Mouse (Mus musculus) embryonic facial prominence, embryonic 15.5 days (tissue): ENCODE results near the gene Mrpl43. TPM values are rescaled to one million over a fixed set of nuclear protein-coding genes. Genes with fewer than 3 reads are reported as not detected.
A peak's percentile ranks its signal among the peaks of the same experiment; 100 is the strongest.
"Not testable (repeated sequence)": the region's sequence is repeated elsewhere in the genome, so short reads cannot be mapped to it uniquely, and the experiment has no call there.

Experiments
- ATAC-seq: fragments of 200-750 bp; cut with Nextera tagmentation; 2 replicates; pipeline ENCODE4 v1.8.0; 2017; ENCODE audit warnings: low read depth, moderate TSS enrichment; ENCODE audit not compliant: insufficient number of reproducible peaks, low FRiP score, low TSS enrichment
- H3K27ac ChIP-seq: fragments of 300-500 bp; sonication (generic); replicated peaks from 2 replicates; pipeline ENCODE4 v1.5.1; 2015; ENCODE audit warnings: mild to moderate bottlenecking, inconsistent platforms
- H3K27me3 ChIP-seq: fragments of 300-500 bp; sonication (generic); 2 replicates; pipeline ENCODE4 v1.6.1; 2015; ENCODE audit warnings: inconsistent platforms
- H3K36me3 ChIP-seq: fragments of 300-500 bp; sonication (generic); 2 replicates; pipeline ENCODE4 v1.6.1; 2015; ENCODE audit warnings: mild to moderate bottlenecking, inconsistent platforms
- H3K4me1 ChIP-seq: fragments of 300-500 bp; sonication (generic); 2 replicates; pipeline ENCODE4 v1.6.1; 2015; ENCODE audit warnings: inconsistent platforms
- H3K4me2 ChIP-seq: fragments of 300-500 bp; sonication (generic); replicated peaks from 2 replicates; pipeline ENCODE4 v1.6.1; 2015; ENCODE audit warnings: mild to moderate bottlenecking, inconsistent platforms
- H3K4me3 ChIP-seq: fragments of 300-500 bp; sonication (generic); replicated peaks from 2 replicates; pipeline ENCODE4 v1.5.1; 2015; ENCODE audit warnings: mild to moderate bottlenecking, inconsistent platforms
- H3K9ac ChIP-seq: fragments of 300-500 bp; sonication (generic); 2 replicates; pipeline ENCODE4 v1.6.1; 2015; ENCODE audit warnings: inconsistent platforms
- H3K9me3 ChIP-seq: fragments of 300-500 bp; sonication (generic); replicated peaks from 2 replicates; pipeline ENCODE4 v1.6.1; 2016; ENCODE audit warnings: inconsistent platforms
- WGBS: fragments of 180-500 bp; shearing (Covaris S2); methylation state at CpG from one replicate; pipeline ENCODE4 v1.1.7; 2015; 5-methylcytosine and 5-hydroxymethylcytosine counted together
- polyA plus RNA-seq: library from polyadenylated mRNA; unstranded; fragments of >200 nt; fragmentation: Nextera tagmentation; extraction: Ambion mirVana; gene quantifications from 2 replicates; pipeline ENCODE4 v1.2.1, GENCODE M21; 2015

Gene Mrpl43
- polyA plus RNA-seq, 1 experiment from 2014 or later: 73.1 TPM

- Histone ChIP-seq H3K27me3 (peaks cover 19% of the 10 kb centered on the region), H3K36me3 (no peaks in the 10 kb centered on the region), H3K9me3 (no peaks in the 10 kb centered on the region), H3K4me3 (no peak overlapping the region), H3K9ac (no peak overlapping the region), H3K4me2 (no peak overlapping the region), H3K4me1 (peaks cover 31% of the 10 kb centered on the region), H3K27ac (no peak overlapping the region)
- 32% methylated on average over 15 of the region's 15 CpGs for WGBS
- no peak for ATAC-seq
Measured at GRCm38 (mm10) chr19:45045236-45045635, 39.0 kb upstream of the Mrpl43 start.

GRCm38 (mm10) chr19:45044389-45044927 lies 38.2 kb upstream of the Mrpl43 start:
- H3K4me1 ChIP-seq: peaks cover 29% of the 10 kb centered on the region

GRCm38 (mm10) chr19:45040214-45040613 lies 34.0 kb upstream of the Mrpl43 start:
- WGBS: 47% methylated on average over 13 of the region's 13 CpGs

More at GRCm38 (mm10) chr19:45044389-45044927, 38.2 kb upstream of the Mrpl43 start:
- no peaks in the 10 kb centered on the region for H3K36me3 ChIP-seq
- no peaks in the 10 kb centered on the region for H3K9me3 ChIP-seq
- H3K27me3 ChIP-seq: peaks cover 24% of the 10 kb centered on the region
- no peak overlapping the region for H3K4me2 ChIP-seq
- H3K27ac ChIP-seq: no peak overlapping the region
- WGBS: 62% methylated on average over 11 of the region's 11 CpGs
- H3K4me3 ChIP-seq: no peak overlapping the region
- H3K9ac ChIP-seq: no peak overlapping the region
- no peak for ATAC-seq

GRCm38 (mm10) chr19:45038198-45038597 lies 32.0 kb upstream of the Mrpl43 start:
- H3K4me3 ChIP-seq, H3K9ac ChIP-seq, ATAC-seq, H3K36me3 ChIP-seq, H3K27me3 ChIP-seq, H3K9me3 ChIP-seq, H3K27ac ChIP-seq, H3K4me1 ChIP-seq, H3K4me2 ChIP-seq: not testable (repeated sequence)
- WGBS: 90% methylated on average over 7 of the region's 7 CpGs

More at GRCm38 (mm10) chr19:45040214-45040613, 34.0 kb upstream of the Mrpl43 start:
- no peaks in the 10 kb centered on the region for H3K9me3 ChIP-seq
- H3K4me3 ChIP-seq: no peak overlapping the region
- H3K4me2 ChIP-seq: no peak overlapping the region
- H3K9ac ChIP-seq: no peak overlapping the region
- no peaks in the 10 kb centered on the region for H3K4me1 ChIP-seq
- no peaks in the 10 kb centered on the region for H3K36me3 ChIP-seq
- ATAC-seq: no peak
- no peak overlapping the region for H3K27ac ChIP-seq
- H3K27me3 ChIP-seq: peaks cover 19% of the 10 kb centered on the region

- H3K27me3 ChIP-seq: 0 out of 2 replicates have a peak, but pooled peaks cover 8% of the 10 kb centered on the region
- H3K9me3 ChIP-seq: no peaks in the 10 kb centered on the region
- ATAC-seq: no peak
- 35% methylated on average over 16 of the region's 16 CpGs for WGBS
- no peak overlapping the region for H3K4me3 ChIP-seq
- no peak overlapping the region for H3K9ac ChIP-seq
- no peak overlapping the region for H3K27ac ChIP-seq
- H3K4me2 ChIP-seq: no peak overlapping the region
- H3K4me1 ChIP-seq: peaks cover 10% of the 10 kb centered on the region
- H3K36me3 ChIP-seq: no peaks in the 10 kb centered on the region
Measured at GRCm38 (mm10) chr19:45036867-45037266, 30.6 kb upstream of the Mrpl43 start.

GRCm38 (mm10) chr19:45032570-45033332 lies 26.5 kb upstream of the Mrpl43 start:
- H3K27ac ChIP-seq: no peak overlapping the region
- H3K4me2 ChIP-seq: no peak overlapping the region
- H3K4me3 ChIP-seq: no peak overlapping the region
- ATAC-seq: no peak
- H3K9me3 ChIP-seq: no peaks in the 10 kb centered on the region
- no peaks in the 10 kb centered on the region for H3K27me3 ChIP-seq
- H3K36me3 ChIP-seq: peaks cover 6% of the 10 kb centered on the region
- peak overlapping the region; percentile 23; the same call in 1 of the 2 replicates for H3K9ac ChIP-seq
- WGBS: 47% methylated on average over 17 of the region's 17 CpGs
- peaks cover 29% of the 10 kb centered on the region for H3K4me1 ChIP-seq

- Histone ChIP-seq H3K27ac (peak overlapping the region; percentile 34; the same call in 1 of the 2 replicates), H3K4me2 (no peak overlapping the region), H3K9me3 (no peaks in the 10 kb centered on the region), H3K4me3 (no peak overlapping the region), H3K27me3 (no peaks in the 10 kb centered on the region), H3K36me3 (peaks cover 15% of the 10 kb centered on the region), H3K4me1 (peaks cover 32% of the 10 kb centered on the region), H3K9ac (no peak overlapping the region)
- WGBS: 18% methylated on average over 4 of the region's 4 CpGs
- peak; percentile 67; the same call in 1 of the 2 replicates for ATAC-seq
Measured at GRCm38 (mm10) chr19:45031780-45032179, 25.5 kb upstream of the Mrpl43 start.

- Histone ChIP-seq H3K27ac (peak overlapping the region; percentile 34; the same call in 1 of the 2 replicates), H3K9ac (no peak overlapping the region), H3K4me3 (peak overlapping the region; percentile 21; the same call in 1 of the 2 replicates), H3K4me2 (peak overlapping the region; percentile 51), H3K36me3 (peaks cover 23% of the 10 kb centered on the region), H3K27me3 (no peaks in the 10 kb centered on the region), H3K9me3 (no peaks in the 10 kb centered on the region), H3K4me1 (peaks cover 38% of the 10 kb centered on the region)
- 41% methylated on average over 20 of the region's 20 CpGs for WGBS
- ATAC-seq: peak; percentile 37
Measured at GRCm38 (mm10) chr19:45030746-45031693, 24.8 kb upstream of the Mrpl43 start.

GRCm38 (mm10) chr19:45030111-45030510 lies 23.9 kb upstream of the Mrpl43 start:
- no peak for ATAC-seq
- peaks cover 32% of the 10 kb centered on the region for H3K36me3 ChIP-seq
- no peaks in the 10 kb centered on the region for H3K9me3 ChIP-seq
- 31% methylated on average over 8 of the region's 8 CpGs for WGBS
- H3K4me3 ChIP-seq: no peak overlapping the region
- H3K27ac ChIP-seq: no peak overlapping the region
- H3K27me3 ChIP-seq: no peaks in the 10 kb centered on the region
- H3K9ac ChIP-seq: no peak overlapping the region
- H3K4me1 ChIP-seq: peaks cover 42% of the 10 kb centered on the region
- H3K4me2 ChIP-seq: peak overlapping the region; percentile 51; the same call in 1 of the 2 replicates

- H3K4me3 ChIP-seq: no peak overlapping the region
- no peak for ATAC-seq
- H3K27ac ChIP-seq: no peak overlapping the region
- no peak overlapping the region for H3K4me2 ChIP-seq
- H3K36me3 ChIP-seq: peaks cover 37% of the 10 kb centered on the region
- no peaks in the 10 kb centered on the region for H3K9me3 ChIP-seq
- no peak overlapping the region for H3K9ac ChIP-seq
- peaks cover 42% of the 10 kb centered on the region for H3K4me1 ChIP-seq
- no peaks in the 10 kb centered on the region for H3K27me3 ChIP-seq
- 52% methylated on average over 9 of the region's 9 CpGs for WGBS
Measured at GRCm38 (mm10) chr19:45029571-45029970, 23.3 kb upstream of the Mrpl43 start.

GRCm38 (mm10) chr19:45028746-45029145 lies 22.5 kb upstream of the Mrpl43 start:
- no peaks in the 10 kb centered on the region for H3K27me3 ChIP-seq
- H3K4me1 ChIP-seq: peaks cover 47% of the 10 kb centered on the region
- H3K4me2 ChIP-seq: no peak overlapping the region
- no peaks in the 10 kb centered on the region for H3K9me3 ChIP-seq
- H3K9ac ChIP-seq: no peak overlapping the region
- peaks cover 43% of the 10 kb centered on the region for H3K36me3 ChIP-seq
- no peak overlapping the region for H3K4me3 ChIP-seq
- 56% methylated on average over 19 of the region's 19 CpGs for WGBS
- no peak overlapping the region for H3K27ac ChIP-seq
- ATAC-seq: no peak
